Mouse (Mus musculus) gastrocnemius, adult 8-10 months (tissue): ENCODE results near the gene Rpl9-ps6. TPM values are rescaled to one million over a fixed set of nuclear protein-coding genes. Genes with fewer than 3 reads are reported as not detected.

ENCODE experiments used
- DNase-seq, 2 experiments: peaks; one replicate each; pipeline ENCODE4 v3.0.0; 2022; ENCODE audit warnings: low spot score in 2 of 2
- total RNA-seq, 4 experiments: library from RNA; stranded (reverse); gene quantifications; 2 replicates each; pipeline ENCODE4 v1.2.4; 2022

Gene Rpl9-ps6
- total RNA-seq: 10 to 100 TPM; 11.4 to 23.0 (median 13.8) TPM

DNA sequence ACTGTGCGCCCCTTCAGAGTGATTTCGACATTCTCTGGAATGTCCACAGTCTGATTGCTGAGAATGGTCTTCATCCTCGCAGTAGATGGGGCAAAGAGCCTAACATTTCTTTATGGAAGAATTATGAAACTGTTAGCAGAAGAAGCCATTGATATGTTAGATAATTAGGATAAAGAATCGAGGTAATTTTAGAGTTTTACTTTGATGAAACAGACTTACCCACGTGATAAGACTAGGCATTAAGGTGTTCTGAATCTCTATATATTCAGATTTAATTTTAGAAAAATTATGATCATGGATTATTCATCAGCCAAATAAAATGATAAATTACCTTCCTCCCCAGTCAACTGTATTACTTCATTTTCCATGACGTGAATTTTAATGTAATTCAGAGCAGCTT lies at the start of gene Rpl9-ps6:
TSS of gene Rpl9-ps6 (minus strand) at position 101 of the 400 bp plus-strand sequence.
- DNase-seq: no peak

DNA sequence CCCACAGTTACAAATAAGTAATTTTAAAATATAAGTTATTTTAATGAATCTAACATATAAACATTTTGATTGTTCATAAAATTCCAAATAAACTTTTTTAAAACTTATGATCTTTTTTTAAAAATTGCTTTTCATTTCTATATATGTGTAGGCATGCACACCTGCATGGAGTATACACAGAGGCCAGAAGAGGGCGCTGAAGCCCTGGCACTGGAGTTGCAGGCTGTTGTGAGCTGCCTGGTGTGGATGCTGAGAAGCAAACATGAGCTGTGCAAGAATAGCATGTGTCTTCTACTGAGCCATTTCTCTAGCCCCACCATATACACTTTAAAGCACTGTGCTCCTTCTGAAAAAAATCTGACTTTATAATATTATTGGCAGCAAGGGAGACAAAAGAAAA lies 46.1 kb upstream of the Rpl9-ps6 start:
- DNase-seq: no peak

DNA sequence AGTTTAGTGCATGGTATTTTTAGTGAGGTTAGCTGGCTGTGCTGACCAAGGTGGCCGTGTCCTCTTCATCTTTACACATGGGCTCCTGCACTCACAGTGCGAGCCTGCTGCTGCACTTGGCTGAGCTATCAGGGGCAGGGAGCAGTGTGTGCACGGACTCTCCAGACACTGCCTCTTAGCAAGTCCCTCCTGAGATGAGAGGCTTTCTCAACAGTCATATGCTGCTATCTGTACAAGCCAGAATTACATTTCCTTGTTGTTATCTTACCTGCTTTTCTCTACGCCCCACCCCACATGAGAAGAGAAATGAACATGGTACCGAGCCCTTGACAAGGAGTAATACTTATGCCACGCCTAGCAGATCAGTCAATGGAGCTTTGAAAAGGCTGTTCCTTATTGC lies 44.6 kb upstream of the Rpl9-ps6 start:
- DNase-seq: no peak

DNA sequence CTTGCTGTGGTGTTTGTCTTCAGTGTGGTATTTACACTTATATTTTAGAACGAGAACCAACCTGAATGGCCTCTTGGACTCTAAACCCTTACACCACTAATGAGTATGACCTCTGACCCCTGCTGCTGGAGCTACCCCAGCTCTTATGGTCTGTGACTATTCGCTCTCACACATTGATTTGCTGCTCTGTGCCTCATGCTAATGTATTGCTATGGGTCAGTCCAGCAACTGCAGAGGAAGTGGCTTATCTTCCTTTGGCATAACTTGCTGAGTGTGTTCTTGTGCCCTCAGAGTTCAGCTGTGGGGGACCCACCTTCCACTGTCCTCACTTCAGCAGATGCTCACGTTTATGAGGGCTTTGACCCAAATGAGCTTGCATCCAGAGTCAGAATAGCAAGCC lies 43.9 kb upstream of the Rpl9-ps6 start:
- DNase-seq: no peak

DNA sequence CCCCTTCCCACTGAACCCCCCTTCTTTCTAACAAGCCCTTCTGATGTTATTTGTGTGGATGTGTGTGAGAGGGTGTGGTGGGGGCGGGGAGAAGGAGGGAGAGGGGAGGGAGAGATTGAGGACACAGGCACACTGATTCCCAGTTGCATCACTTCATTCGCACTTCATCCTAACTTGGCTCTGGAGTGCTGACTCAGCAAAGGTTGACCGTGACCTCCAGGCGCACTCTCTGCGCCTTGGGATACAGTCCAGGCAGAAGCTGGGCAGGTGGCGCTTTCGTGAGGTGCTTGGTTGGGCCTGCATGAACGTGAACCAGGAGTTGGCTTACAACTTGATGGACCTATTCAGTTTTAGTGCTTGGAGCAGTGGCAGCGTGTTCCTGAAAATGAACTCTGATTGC lies 41.1 kb upstream of the Rpl9-ps6 start:
- no peak for DNase-seq

DNA sequence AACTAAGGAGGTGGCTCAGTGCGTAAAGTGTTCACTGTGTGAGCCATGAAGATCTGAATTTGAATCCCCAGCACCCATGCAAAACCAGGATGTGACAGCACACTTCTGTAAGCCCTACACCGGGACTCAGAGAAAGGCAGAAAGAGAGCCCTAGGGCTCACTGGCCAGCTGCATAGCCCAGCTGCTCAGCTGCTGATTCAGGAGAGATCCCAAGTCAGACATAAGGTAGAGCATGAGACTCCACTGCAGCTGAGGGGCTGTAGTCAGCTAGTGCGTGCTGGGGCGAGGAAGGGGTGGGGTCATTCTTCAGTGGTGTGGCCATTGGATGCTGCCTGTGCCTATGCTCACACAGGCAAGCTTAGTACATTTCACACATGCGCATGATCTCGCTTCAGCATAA lies 40.7 kb upstream of the Rpl9-ps6 start:
- DNase-seq: no peak

DNA sequence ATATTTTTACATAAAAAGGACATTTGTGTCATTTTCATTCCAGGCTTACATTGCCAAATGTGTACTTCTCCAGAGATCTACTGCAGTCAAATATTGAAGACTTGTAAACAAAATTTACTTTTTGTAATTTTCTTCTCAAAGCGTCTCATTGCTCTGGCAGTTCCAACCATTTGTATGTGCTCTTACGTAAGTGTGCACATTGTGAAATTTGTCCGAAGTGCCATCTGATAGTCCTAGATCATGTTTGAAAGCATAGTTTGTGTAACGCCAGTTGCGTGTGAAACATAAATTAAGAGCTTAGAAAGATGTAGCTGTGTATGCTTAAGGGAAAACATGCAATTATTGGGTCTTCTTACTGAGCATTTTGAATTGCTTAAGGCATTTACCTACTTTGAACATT lies 40.1 kb upstream of the Rpl9-ps6 start:
- DNase-seq: no peak

DNA sequence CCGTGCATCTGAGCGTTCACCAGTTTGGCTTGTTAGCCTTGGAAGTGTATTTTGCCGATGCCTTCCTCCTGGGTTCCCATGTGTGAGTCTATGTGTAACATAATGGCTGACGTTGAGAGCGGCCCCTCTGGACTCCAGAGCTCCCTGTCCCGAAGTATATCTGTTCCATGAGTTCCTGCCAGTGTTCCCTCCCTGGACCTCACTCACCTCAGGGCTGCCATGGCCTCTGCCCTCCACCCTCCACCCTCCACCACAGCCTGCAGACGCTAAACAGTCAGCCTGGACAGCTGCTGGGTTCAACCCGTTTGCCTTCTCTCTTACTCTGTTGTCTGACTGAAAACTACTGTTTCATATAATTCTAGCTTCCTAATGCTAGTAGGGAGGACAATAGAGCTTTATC lies 39.7 kb upstream of the Rpl9-ps6 start:
- DNase-seq: no peak

DNA sequence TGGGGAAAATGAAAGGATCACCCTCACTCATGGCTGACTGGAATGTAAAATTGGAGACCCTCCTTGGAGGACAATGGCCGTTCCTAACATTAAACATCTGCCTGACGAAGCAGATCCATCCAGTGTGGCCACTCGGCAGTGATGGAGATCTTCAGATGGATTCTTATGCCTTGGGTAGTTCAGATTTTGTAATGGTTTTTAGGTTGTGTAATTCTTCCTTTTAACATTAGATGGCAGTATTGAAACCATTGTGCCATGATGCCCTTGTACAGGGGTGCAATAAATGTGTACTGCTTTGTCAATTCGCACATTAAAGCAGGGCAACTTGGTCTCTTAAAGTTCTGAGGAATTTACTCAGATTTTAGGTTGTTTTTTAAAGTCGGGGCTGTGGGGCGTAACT lies 35.0 kb upstream of the Rpl9-ps6 start:
- no peak for DNase-seq

DNA sequence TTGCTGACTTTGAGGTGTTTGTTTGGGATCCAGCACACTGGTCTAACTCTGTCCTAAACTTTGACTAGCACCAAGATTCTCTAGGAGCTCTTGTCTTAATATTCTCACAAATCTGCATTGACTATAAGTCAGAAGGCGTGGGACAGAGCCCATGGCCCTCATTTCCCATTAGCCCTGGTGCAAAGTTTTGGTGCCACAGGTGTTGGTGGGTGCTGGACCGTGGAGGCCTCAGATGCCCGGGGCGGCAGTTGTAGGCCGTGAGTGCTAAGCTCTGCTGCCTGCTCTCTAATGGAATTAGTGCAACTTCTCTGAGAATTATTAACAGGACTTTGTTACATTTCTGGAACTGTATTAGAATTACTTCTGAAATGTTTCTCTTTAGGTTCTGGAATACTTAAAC lies 31.6 kb upstream of the Rpl9-ps6 start:
- DNase-seq: no peak

DNA sequence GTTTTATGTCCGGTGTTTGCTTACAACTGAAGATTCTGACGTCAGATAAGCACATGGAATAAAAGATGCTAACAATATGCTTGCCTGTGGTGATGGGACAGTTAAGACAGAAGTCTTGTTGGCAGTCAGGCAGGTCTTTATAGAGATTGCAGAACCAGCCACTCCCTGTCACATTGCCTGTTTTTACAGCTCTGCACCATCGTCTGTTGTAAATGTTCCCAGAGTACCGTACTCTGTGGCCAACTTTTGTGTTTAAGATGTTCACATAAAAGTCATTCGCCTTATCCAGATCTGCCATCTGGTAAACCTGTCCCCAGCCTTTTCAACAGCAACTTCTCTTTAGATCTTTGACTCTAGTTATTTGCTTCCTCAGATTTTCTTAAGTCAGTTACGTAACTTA lies 31.0 kb upstream of the Rpl9-ps6 start:
- no peak for DNase-seq

DNA sequence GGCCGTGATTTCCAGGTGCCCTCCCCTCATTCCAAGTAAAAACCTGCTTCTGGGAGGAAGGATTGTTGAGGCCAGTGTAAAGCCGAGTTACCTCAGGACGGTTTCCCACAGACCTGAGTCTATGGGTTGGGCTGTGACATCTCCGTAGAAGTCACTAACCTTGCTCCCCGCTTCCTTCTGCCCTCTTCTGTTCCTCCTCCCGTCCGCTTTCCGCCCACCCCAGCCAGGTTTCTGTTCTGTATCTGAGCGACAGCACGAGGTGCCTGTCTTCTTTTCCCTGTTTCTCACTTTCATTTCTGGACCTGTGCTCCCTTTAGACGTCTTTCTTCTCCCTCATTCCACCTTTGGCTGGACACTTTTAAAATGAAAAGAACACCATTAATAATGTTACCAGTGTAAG lies 28.7 kb upstream of the Rpl9-ps6 start:
- no peak for DNase-seq

DNA sequence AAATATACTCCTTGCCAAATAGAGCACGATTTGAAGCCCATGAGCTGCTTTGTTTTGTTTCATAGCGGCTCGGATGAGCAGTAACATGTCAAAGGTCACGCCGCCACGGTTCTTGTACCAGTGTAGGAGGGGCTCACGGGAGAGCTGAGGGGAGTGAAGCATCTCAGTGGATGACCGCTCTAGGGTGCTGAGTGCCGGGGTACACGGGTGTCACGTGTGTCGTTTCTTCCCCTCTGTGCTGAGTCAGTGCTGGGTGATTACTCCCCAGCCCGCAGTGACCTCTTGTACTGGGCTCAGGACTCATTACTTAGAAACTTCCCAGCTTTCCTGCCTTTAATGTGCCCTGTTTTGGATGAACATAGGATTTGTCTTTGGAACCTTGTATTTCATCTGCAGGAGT lies 28.2 kb upstream of the Rpl9-ps6 start:
- DNase-seq: no peak

DNA sequence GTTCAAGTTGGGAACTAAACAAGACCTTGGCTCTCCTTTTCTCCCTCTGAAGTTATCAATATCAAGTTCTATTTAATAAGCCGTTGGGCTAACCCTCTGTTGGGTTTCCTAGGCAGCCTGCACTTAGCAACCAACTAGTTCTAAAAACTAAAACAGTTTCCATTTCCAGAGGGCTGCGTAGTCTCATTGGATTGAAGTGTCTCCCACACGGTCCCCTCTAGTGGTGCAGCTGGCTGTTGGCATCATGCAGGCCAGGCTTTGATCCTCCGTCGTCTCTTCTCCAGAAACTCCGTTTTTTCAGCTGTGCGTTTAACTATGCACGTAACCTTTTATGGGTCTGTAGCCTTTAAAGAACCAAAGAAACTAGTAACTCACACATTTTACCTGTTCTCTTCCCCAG lies 27.1 kb upstream of the Rpl9-ps6 start:
- no peak for DNase-seq

DNA sequence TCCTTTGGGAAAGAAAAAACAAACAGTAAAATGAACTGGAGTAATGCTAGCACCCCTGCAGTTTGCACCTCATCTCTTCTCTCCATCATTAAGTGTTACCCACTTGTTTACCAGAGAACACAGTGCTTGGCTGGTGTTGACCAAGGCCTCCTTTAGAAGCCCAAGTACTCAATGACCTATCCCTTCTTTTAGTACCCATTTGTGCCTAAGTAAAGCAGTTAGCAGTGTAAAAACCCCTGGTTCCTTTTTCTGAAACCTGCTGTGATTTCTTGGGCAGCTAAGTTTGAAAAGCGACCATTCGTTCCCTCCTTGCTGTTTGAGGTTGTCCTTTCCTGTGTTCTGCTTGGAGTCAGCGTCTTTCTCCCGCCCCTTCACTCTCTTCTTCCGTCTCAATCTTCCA lies 26.6 kb upstream of the Rpl9-ps6 start:
- DNase-seq: no peak

DNA sequence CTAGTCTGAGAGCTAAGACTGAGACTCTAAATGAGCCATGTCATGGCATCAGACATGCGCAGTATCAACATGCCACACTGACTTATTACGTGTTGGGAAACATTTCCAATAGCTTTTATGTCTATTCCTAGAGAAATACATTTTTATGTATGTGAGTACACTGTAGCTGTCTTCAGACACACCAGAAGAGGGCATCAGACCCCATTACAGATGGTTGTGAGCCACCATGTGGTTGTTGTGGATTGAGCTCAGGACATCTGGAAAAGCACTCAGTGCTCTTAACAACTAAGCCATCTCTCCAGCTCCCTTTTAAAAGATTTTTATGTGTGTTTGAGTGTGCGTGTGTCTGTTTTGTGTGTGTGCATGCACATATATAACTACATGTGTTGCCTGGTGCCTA lies 26.0 kb upstream of the Rpl9-ps6 start:
- no peak for DNase-seq

DNA sequence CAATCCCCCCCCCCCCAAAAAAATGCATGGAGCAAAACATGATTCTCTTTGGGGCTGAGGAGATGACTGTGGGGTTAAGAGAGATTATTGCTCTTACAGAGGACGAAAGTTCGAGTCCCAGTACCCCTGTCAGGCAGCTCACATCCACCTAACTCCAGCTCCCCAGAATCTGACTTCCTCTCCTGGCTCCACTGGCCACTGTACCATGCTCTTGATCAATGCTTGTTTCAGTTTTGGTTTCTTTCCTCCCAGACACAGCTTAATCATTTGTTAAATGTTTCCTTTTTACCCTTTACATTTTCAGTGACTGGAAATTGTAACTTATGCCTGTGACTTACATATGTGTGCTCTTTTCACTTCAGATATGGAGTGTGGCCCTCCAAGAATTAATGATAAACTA lies 24.6 kb upstream of the Rpl9-ps6 start:
- DNase-seq: no peak

DNA sequence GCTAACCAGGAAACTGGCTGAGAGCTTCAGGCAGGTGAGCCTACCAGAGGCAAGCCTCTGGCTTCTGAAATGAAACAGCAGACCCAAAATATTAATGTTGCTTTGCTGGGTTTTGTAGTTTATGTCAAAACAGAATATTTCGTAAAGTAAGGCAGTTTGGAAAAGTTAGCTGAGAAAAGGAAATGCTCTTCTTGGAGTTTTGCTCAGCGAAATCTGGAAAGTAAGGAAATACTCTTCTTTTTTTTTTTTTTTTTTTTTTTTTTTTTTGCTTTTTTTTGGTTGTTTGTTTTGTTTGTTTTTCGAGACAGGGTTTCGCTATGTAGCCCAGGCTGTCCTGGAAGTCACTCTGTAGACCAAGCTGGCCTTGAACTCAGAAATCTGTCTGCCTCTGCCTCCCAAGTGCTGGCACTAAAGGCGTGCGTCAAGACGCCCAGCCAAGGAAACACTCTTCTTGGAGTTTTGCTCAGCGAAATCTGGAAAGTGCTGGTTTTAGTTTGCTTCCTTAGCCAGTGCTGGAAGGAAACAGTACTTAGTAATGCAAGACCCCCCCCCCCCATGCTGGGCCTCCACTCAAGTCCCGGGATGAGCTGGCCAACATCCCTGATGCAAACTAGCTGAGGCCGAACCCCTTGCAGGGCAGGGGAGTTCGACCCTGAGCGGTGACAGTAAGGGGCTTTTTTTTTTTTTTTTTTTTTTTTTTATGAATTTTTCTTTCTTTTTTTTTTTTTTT lies 23.0 kb upstream of the Rpl9-ps6 start:
- no peak for DNase-seq

DNA sequence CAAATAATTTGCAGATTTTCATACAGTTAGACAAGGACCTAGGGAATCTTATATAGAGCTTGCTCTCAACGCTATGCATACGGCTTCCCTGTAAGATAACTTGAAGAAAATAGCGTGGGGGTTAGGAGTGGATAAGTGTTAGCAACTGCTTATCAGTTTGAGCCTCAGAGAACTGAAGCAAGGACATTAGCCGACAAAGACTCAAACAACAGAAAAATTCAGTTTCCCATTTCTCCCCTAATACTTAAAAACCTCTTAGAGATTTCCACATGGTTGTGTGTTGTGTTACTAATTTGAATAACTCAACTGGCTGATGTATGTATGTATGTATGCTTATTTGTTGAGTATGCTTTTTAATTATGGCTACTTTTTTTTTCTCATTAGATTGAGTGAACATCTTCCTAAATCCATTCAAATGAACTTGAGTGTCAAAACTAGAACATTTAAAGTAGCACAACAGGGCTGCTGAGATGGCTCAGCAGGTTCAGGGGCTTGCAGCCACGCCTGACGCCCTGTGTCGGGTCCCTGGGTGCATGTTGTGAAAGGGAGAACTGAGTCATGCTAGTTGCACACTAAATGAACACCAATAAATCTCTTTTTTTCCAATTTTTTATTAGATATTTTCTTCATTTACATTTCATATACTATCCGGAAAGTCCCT lies 21.3 kb upstream of the Rpl9-ps6 start:
- DNase-seq: no peak

DNA sequence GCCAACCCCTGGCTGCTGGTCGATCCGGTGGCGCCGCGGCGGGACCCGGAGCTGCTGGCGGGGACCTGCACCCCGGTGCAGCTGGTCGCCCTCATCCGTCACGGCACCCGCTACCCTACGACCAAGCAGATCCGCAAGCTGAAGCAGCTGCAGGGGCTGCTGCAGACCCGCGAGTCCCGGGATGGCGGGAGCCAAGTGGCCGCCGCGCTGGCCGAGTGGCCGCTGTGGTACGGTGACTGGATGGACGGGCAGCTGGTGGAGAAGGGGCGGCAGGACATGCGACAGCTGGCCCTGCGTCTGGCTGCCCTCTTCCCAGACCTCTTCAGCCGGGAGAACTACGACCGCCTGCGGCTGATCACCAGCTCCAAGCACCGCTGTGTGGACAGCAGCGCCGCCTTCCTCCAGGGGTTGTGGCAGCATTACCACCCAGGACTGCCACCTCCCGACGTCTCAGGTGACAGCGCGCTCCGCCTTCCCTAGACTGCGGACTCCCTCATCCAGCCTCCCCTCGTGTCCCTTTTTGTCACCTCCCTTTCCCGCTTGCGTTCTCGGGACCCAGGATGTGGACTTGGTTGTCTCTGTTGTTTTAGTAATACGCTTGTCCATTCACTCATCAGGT lies 19.8 kb upstream of the Rpl9-ps6 start:
- DNase-seq: peak; percentile 24 to 58

DNA sequence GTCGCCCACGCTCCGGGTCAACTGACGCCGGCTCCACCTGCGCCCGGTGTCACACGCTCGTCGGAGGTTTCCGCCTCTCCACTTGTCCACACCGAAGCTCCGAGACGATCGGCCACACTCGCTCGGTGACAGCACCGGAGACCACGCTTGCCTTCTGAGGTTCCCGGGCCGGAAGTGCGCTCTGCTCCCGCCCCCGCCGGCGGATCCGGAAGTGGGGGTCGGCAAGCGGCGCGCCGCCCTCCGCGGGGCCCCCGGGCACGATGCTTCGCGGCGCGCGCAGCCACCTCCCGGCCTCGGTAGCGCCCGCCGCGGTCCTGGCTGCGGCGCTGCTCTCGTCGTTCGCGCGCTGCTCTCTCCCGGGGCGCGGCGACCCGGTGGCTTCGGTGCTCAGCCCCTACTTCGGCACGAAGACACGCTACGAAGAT lies 19.3 kb upstream of the Rpl9-ps6 start, which contains the start of gene Minpp1:
TSS of gene Minpp1 (plus strand) at position 89 of the 425 bp plus-strand sequence.
- DNase-seq: peak; percentile 58 to 68

DNA sequence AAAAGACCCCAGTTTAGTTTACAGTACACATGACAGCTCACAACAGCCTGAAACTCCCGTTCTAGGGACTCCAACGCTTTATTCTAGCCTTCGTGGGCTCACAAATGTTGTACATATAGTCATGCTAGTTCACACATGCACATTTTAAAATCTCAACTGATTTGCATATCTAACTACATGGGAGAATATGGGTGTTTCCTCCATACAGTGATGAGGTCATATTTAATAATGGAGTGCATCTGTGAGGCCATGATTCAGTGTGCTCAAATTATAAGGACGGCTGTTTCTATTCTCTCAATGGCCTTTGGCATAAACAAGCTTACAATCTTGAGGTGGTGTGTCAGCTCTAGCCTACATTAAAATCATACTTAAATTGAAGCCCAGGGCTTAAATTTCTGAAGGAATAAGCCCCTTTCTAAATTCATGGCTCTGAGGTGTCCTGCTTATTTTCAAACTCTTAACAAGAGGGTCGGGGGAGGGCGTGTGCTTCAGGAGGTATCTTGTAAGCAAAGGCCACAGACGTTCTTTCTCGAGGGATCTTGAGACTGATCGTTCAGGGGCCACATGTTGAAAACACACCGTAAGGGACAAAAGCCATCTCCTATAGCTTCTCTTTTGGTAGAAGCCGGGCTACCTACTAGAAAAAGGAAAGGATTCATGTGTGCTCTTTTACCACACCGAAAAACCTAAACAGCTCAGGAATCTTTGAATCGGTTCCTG lies 18.7 kb upstream of the Rpl9-ps6 start:
- DNase-seq: no peak
